Mouse (Mus musculus) hindbrain, embryonic 16.5 days (tissue): ENCODE measurements around the gene Amer3. TPM values are rescaled to one million over a fixed set of nuclear protein-coding genes. Genes with fewer than 3 reads are reported as not detected.

Experiments
- ATAC-seq: fragments of 200-750 bp; cut with Nextera tagmentation; 2 replicates; pipeline ENCODE4 v1.8.0; 2017; ENCODE audit warnings: moderate TSS enrichment, moderate library complexity
- H3K27ac ChIP-seq: fragments of 300-500 bp; sonication (generic); 2 replicates; pipeline ENCODE4 v1.5.1; 2014; ENCODE audit warnings: low read depth, mild to moderate bottlenecking, control low read depth, low read length, moderate library complexity
- H3K27me3 ChIP-seq: fragments of 300-500 bp; sonication (generic); replicated peaks from 2 replicates; pipeline ENCODE4 v1.6.1; 2014; ENCODE audit warnings: low read length; ENCODE audit not compliant: control insufficient read depth, insufficient read depth
- H3K36me3 ChIP-seq: fragments of 300-500 bp; sonication (generic); 2 replicates; pipeline ENCODE4 v1.6.1; 2014; ENCODE audit warnings: mild to moderate bottlenecking, low read length, moderate library complexity, mixed read lengths; ENCODE audit not compliant: control insufficient read depth, insufficient read depth
- H3K4me1 ChIP-seq: fragments of 300-500 bp; sonication (generic); 2 replicates; pipeline ENCODE4 v1.6.1; 2014; ENCODE audit warnings: low read depth, low read length; ENCODE audit not compliant: control insufficient read depth, insufficient read depth
- H3K4me2 ChIP-seq: fragments of 300-500 bp; sonication (generic); 2 replicates; pipeline ENCODE4 v1.6.1; 2014; ENCODE audit warnings: mild to moderate bottlenecking, low read length, control low read depth, moderate library complexity
- H3K4me3 ChIP-seq: fragments of 300-500 bp; sonication (generic); 2 replicates; pipeline ENCODE4 v1.5.1; 2014; ENCODE audit warnings: mild to moderate bottlenecking, low read length, control low read depth, moderate library complexity
- H3K9ac ChIP-seq: fragments of 300-500 bp; sonication (generic); 2 replicates; pipeline ENCODE4 v1.6.1; 2014; ENCODE audit warnings: low read depth, mild to moderate bottlenecking, control low read depth, low read length, moderate library complexity
- H3K9me3 ChIP-seq: fragments of 300-500 bp; sonication (generic); 2 replicates; pipeline ENCODE4 v1.6.1; 2014; ENCODE audit warnings: mild to moderate bottlenecking, low read length, moderate library complexity; ENCODE audit not compliant: control insufficient read depth
- WGBS: fragments of 180-500 bp; shearing (Covaris S2); extraction: QIAGEN DNeasy Blood & Tissue Kit; methylation state at CpG from one replicate; pipeline ENCODE4 v1.1.7; 2014; 5-methylcytosine and 5-hydroxymethylcytosine counted together
- polyA plus RNA-seq: library from polyadenylated mRNA; unstranded; fragments of >200 nt; fragmentation: Nextera tagmentation; extraction: Ambion mirVana; gene quantifications from 2 replicates; pipeline ENCODE4 v1.2.1, GENCODE M21; 2015

Gene Amer3
- polyA plus RNA-seq, 1 experiment from 2014 or later: 28.6 TPM

GRCm38 (mm10) chr1:34560843-34561242 lies 18.6 kb upstream of the Amer3 start, which contains the start of gene Prss40:
Gene Prss40 (minus strand): TSS chr1:34560943.
- H3K27ac ChIP-seq: no peak within 1 kb of the TSS
- no peaks in the 10 kb centered on the region for H3K36me3 ChIP-seq
- no peak for ATAC-seq
- H3K9me3 ChIP-seq: no peaks in the 10 kb centered on the region
- H3K4me2 ChIP-seq: no peak within 1 kb of the TSS
- no peaks in the 10 kb centered on the region for H3K4me1 ChIP-seq
- no peak within 1 kb of the TSS for H3K4me3 ChIP-seq
- H3K9ac ChIP-seq: no peak within 1 kb of the TSS
- WGBS: 89% methylated on average over 15 of the region's 15 CpGs
- H3K27me3 ChIP-seq: no peaks in the 10 kb centered on the region

DNA sequence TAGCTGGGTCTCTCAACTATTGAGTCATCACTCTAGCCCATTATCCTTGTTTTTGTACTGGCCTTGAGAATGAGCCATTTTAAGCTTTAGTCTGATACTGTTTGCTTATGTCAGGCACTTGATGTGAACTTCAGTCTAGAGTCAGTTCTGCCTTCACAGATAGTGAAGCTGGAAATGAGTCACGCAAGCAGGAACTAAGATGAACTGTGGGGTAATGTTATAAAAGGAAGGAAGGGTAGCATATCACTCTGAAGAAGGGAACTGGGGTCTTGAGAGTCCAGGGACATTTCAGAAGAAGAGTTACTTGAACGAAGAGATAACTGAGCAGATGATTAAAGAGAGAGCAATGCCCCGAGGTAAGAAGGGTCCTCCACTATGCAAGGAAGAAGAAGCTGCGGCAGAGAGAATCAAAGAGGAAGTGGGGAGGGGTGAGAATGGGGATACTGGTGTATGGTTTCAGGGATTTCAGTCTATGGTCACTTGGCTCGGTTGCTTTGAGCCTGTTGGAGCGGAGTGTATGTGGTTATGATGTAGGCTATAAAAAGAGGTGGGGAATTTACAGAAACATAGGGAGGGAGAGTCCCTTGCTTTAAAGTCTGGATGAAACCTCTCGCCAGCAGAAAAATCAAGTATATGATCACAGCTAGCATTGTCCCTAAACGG lies 14.9 kb upstream of the Amer3 start:
- Histone ChIP-seq H3K36me3 (no peaks in the 10 kb centered on the region), H3K4me2 (no peak overlapping the region), H3K4me3 (no peak overlapping the region), H3K9me3 (no peaks in the 10 kb centered on the region), H3K9ac (no peak overlapping the region), H3K27me3 (no peaks in the 10 kb centered on the region), H3K4me1 (no peaks in the 10 kb centered on the region), H3K27ac (no peak overlapping the region)
- WGBS: 84% methylated on average over 8 of the region's 8 CpGs
- no peak for ATAC-seq

GRCm38 (mm10) chr1:34568120-34568519 lies 11.3 kb upstream of the Amer3 start:
- Histone ChIP-seq H3K27me3 (no peaks in the 10 kb centered on the region), H3K36me3 (no peaks in the 10 kb centered on the region), H3K4me2 (no peak overlapping the region), H3K9me3 (no peaks in the 10 kb centered on the region), H3K9ac (no peak overlapping the region), H3K27ac (no peak overlapping the region), H3K4me1 (no peaks in the 10 kb centered on the region), H3K4me3 (no peak overlapping the region)
- WGBS: 88% methylated on average over 2 of the region's 2 CpGs
- no peak for ATAC-seq

- no peak overlapping the region for H3K4me3 ChIP-seq
- no peaks in the 10 kb centered on the region for H3K4me1 ChIP-seq
- H3K9ac ChIP-seq: no peak overlapping the region
- no peak for ATAC-seq
- 89% methylated on average over 2 of the region's 2 CpGs for WGBS
- no peak overlapping the region for H3K27ac ChIP-seq
- H3K4me2 ChIP-seq: no peak overlapping the region
- no peaks in the 10 kb centered on the region for H3K36me3 ChIP-seq
- no peaks in the 10 kb centered on the region for H3K27me3 ChIP-seq
- H3K9me3 ChIP-seq: no peaks in the 10 kb centered on the region
These were observed 9.6 kb upstream of the Amer3 start for GRCm38 (mm10) chr1:34569876-34570275.

GRCm38 (mm10) chr1:34571431-34571830 lies 8.0 kb upstream of the Amer3 start:
- no peak overlapping the region for H3K9ac ChIP-seq
- no peaks in the 10 kb centered on the region for H3K36me3 ChIP-seq
- 69% methylated on average over 6 of the region's 6 CpGs for WGBS
- H3K4me3 ChIP-seq: no peak overlapping the region
- H3K4me2 ChIP-seq: no peak overlapping the region
- H3K27me3 ChIP-seq: no peaks in the 10 kb centered on the region
- no peaks in the 10 kb centered on the region for H3K9me3 ChIP-seq
- ATAC-seq: no peak
- no peaks in the 10 kb centered on the region for H3K4me1 ChIP-seq
- H3K27ac ChIP-seq: no peak overlapping the region

DNA sequence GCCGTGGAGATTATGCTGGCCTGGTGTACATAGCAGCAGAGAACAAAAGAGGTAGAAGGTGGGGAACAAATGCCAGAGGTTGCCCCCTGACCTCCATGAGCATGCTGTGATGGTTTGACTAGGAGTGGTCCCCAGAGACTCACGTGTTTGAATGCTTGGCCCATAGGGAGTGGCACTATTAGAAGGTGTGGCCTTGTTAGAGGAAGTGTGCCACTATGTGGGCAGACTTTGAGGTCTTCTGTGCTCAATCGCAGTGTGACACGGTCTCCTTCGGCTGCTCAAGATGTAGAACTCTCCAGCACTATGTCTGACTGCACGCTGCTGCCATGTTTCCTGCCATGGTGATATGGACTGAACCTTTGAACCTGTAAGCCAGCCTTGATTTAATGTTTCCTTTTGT lies 6.2 kb upstream of the Amer3 start:
- Histone ChIP-seq H3K27me3 (no peaks in the 10 kb centered on the region; the same call in 1 of the 2 replicates), H3K27ac (no peak overlapping the region), H3K36me3 (no peaks in the 10 kb centered on the region), H3K9me3 (no peaks in the 10 kb centered on the region), H3K4me3 (no peak overlapping the region), H3K9ac (no peak overlapping the region), H3K4me1 (no peaks in the 10 kb centered on the region), H3K4me2 (no peak overlapping the region)
- 85% methylated on average over 6 of the region's 6 CpGs for WGBS
- ATAC-seq: no peak

- H3K4me1 ChIP-seq: peaks cover 36% of the 10 kb centered on the region
- H3K4me3 ChIP-seq: peak overlapping the region; percentile 70
- ATAC-seq: peak; percentile 72
- peak overlapping the region; percentile 85 for H3K4me2 ChIP-seq
- peak overlapping the region; percentile 91 for H3K27ac ChIP-seq
- H3K27me3 ChIP-seq: no peaks in the 10 kb centered on the region; the same call in 1 of the 2 replicates
- H3K9me3 ChIP-seq: no peaks in the 10 kb centered on the region
- no peaks in the 10 kb centered on the region for H3K36me3 ChIP-seq
- H3K9ac ChIP-seq: peak overlapping the region; percentile 87
- WGBS: under 1% methylated on average over 18 of the region's 18 CpGs
These were observed 412 bp downstream of the Amer3 start for GRCm38 (mm10) chr1:34579782-34580356.

GRCm38 (mm10) chr1:34582218-34582617 lies 2.8 kb downstream of the Amer3 start:
- Histone ChIP-seq H3K27ac (no peak overlapping the region), H3K4me1 (peaks cover 36% of the 10 kb centered on the region), H3K27me3 (no peaks in the 10 kb centered on the region), H3K36me3 (peaks cover 6% of the 10 kb centered on the region), H3K9ac (no peak overlapping the region; the same call in 1 of the 2 replicates), H3K9me3 (no peaks in the 10 kb centered on the region), H3K4me2 (peak overlapping the region; percentile 20; the same call in 1 of the 2 replicates), H3K4me3 (no peak overlapping the region)
- no peak for ATAC-seq
- 72% methylated on average over 6 of the region's 6 CpGs for WGBS

- peak; percentile 85 for ATAC-seq
- H3K4me3 ChIP-seq: no peak overlapping the region
- 4% methylated on average over 4 of the region's 4 CpGs for WGBS
- no peak overlapping the region for H3K9ac ChIP-seq
- H3K27me3 ChIP-seq: no peaks in the 10 kb centered on the region
- H3K4me1 ChIP-seq: peaks cover 31% of the 10 kb centered on the region
- H3K4me2 ChIP-seq: peak overlapping the region; percentile 3; the same call in 1 of the 2 replicates
- H3K9me3 ChIP-seq: no peaks in the 10 kb centered on the region
- H3K36me3 ChIP-seq: peaks cover 17% of the 10 kb centered on the region
- no peak overlapping the region for H3K27ac ChIP-seq
These were observed 4.4 kb downstream of the Amer3 start for GRCm38 (mm10) chr1:34583821-34584263.
